ENCODE assay signal across 20 mouse cellular contexts in the genomic region with DNA sequence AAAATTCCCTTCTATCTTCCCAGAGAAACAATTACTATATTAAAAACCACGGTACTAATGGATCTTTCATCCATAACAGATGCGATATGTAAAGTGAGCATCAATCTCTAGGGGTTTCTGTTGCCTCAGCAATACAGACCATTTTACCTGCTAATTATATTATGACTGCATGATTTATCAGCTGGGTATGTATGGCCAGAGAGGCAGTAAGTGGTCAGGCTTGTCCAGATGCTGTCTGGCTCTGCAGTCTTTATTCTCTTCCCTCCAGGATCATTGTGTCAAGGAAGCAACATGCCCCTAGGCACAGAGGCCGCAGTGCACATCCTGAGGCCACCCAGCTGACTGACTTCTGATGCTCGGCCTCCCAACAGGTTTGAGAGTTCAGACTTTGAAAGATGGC.
DNase-seq lines count a peak whose midpoint lies in the region; ATAC-seq lines count a peak whose summit lies in the region.
"Had no signal": no experiment of that assay in that cellular context is flagged by ENCODE, and none has a peak within 500 bp of the region (broad histone marks: within the 10 kb centered on the region; RNA-seq: fewer than 3 reads in every experiment).

No protein-coding gene starts in this region.

- H3K9ac ChIP-seq in midbrain, embryonic 12.5 days (replicated peaks): no peak overlapping the region
- no peak overlapping the region for H3K9ac ChIP-seq in hindbrain, embryonic 12.5 days
- no peak overlapping the region for H3K9ac ChIP-seq in midbrain, embryonic 15.5 days
- H3K9ac ChIP-seq: forebrain, embryonic 13.5 days; forebrain, postnatal 0 days; hindbrain, embryonic 15.5 days had no signal

- no peaks in the 10 kb centered on the region for H3K27me3 ChIP-seq in midbrain, embryonic 12.5 days
- no peaks in the 10 kb centered on the region for H3K27me3 ChIP-seq in midbrain, embryonic 10.5 days (ENCODE audit: low read depth, poor library complexity, severe bottlenecking)
- H3K27me3 ChIP-seq in hindbrain, embryonic 12.5 days: no peaks in the 10 kb centered on the region
- H3K27me3 ChIP-seq in midbrain, embryonic 15.5 days (replicated peaks): no peaks in the 10 kb centered on the region
- H3K27me3 ChIP-seq: CH12.LX; forebrain, embryonic 13.5 days; hindbrain, embryonic 15.5 days had no signal

- no peak for DNase-seq in midbrain, embryonic 10.5 days (ENCODE audit: low spot score)
- DNase-seq in MN1 (ENCODE audit: low spot score): peak; percentile 72
- DNase-seq in heart, postnatal 25 days (ENCODE audit: low spot score): no peak
- DNase-seq in left cerebral cortex, adult 8-10 months (ENCODE audit: low spot score in 2 of 2): no peak
- DNase-seq: adrenal gland, adult 2 months; adrenal gland, postnatal 36 days; cerebellum, adult 2 months; cerebellum, postnatal 10 days; forebrain, postnatal 0 days; gastrocnemius, postnatal 36 days; heart, adult 18-20 months; heart, postnatal 10 days had no signal

- no peak overlapping the region for H3K4me3 ChIP-seq in midbrain, embryonic 12.5 days
- no peak overlapping the region for H3K4me3 ChIP-seq in midbrain, embryonic 10.5 days
- H3K4me3 ChIP-seq in hindbrain, embryonic 12.5 days: no peak overlapping the region
- H3K4me3 ChIP-seq in midbrain, embryonic 15.5 days: no peak overlapping the region
- H3K4me3 ChIP-seq: embryonic facial prominence, embryonic 10.5 days; forebrain, embryonic 13.5 days; heart, embryonic 10.5 days; hindbrain, embryonic 15.5 days had no signal

- ATAC-seq in midbrain, embryonic 12.5 days (ENCODE audit: low FRiP score, low read depth): peak; percentile 48; the same call in 1 of the 2 replicates
- peak; percentile 67 for ATAC-seq in hindbrain, embryonic 12.5 days (ENCODE audit: low FRiP score)
- ATAC-seq in midbrain, embryonic 15.5 days (replicated peaks): no peak; the same call in 1 of the 2 replicates
- ATAC-seq: forebrain, embryonic 13.5 days; forebrain, postnatal 0 days had no signal

- no peak overlapping the region for H3K27ac ChIP-seq in midbrain, embryonic 12.5 days (replicated peaks)
- H3K27ac ChIP-seq in midbrain, embryonic 10.5 days (replicated peaks): no peak overlapping the region
- peak overlapping the region; percentile 46; the same call in 1 of the 2 replicates for H3K27ac ChIP-seq in hindbrain, embryonic 12.5 days
- H3K27ac ChIP-seq in midbrain, embryonic 15.5 days: peak overlapping the region; percentile 11; the same call in 1 of the 2 replicates
- H3K27ac ChIP-seq: embryonic facial prominence, embryonic 10.5 days; forebrain, embryonic 13.5 days; heart, embryonic 10.5 days; hindbrain, embryonic 15.5 days had no signal

- H3K4me1 ChIP-seq in midbrain, embryonic 12.5 days: 0 out of 2 replicates have a peak, but pooled peaks cover 2% of the 10 kb centered on the region
- peaks cover 5% of the 10 kb centered on the region for H3K4me1 ChIP-seq in midbrain, embryonic 10.5 days
- H3K4me1 ChIP-seq in hindbrain, embryonic 12.5 days: 0 out of 2 replicates have a peak, but pooled peaks cover 8% of the 10 kb centered on the region
- H3K4me1 ChIP-seq in midbrain, embryonic 15.5 days: peaks cover 11% of the 10 kb centered on the region; the same call in 1 of the 2 replicates
- H3K4me1 ChIP-seq: forebrain, embryonic 13.5 days; heart, embryonic 10.5 days had no signal

- H3K4me2 ChIP-seq in midbrain, embryonic 12.5 days (replicated peaks): no peak overlapping the region
- no peak overlapping the region for H3K4me2 ChIP-seq in hindbrain, embryonic 12.5 days (replicated peaks)
- no peak overlapping the region for H3K4me2 ChIP-seq in midbrain, embryonic 15.5 days
- H3K4me2 ChIP-seq: forebrain, embryonic 13.5 days; hindbrain, embryonic 15.5 days had no signal

- intact Hi-C loops in heart, postnatal 25 days (cut with DNase I): loop anchor here (5.0 kb wide), 1 partner anchor 720 kb away; no protein-coding TSS in a partner anchor

- 66% methylated on average over 4 of the region's 4 CpGs for WGBS in midbrain, embryonic 12.5 days
- WGBS in midbrain, embryonic 10.5 days: 81% methylated on average over 4 of the region's 4 CpGs
- WGBS in hindbrain, embryonic 12.5 days: 55% methylated on average over 4 of the region's 4 CpGs
- 49% methylated on average over 4 of the region's 4 CpGs for WGBS in midbrain, embryonic 15.5 days

- no peaks in the 10 kb centered on the region for H3K36me3 ChIP-seq in midbrain, embryonic 12.5 days
- no peaks in the 10 kb centered on the region for H3K36me3 ChIP-seq in midbrain, embryonic 10.5 days
- no peaks in the 10 kb centered on the region for H3K36me3 ChIP-seq in hindbrain, embryonic 12.5 days
- no peaks in the 10 kb centered on the region for H3K36me3 ChIP-seq in midbrain, embryonic 15.5 days (replicated peaks)
- H3K36me3 ChIP-seq: hindbrain, embryonic 15.5 days had no signal

- no peaks in the 10 kb centered on the region for H3K9me3 ChIP-seq in midbrain, embryonic 12.5 days
- no peaks in the 10 kb centered on the region for H3K9me3 ChIP-seq in midbrain, embryonic 10.5 days (replicated peaks)
- H3K9me3 ChIP-seq in hindbrain, embryonic 12.5 days (replicated peaks): no peaks in the 10 kb centered on the region
- no peaks in the 10 kb centered on the region for H3K9me3 ChIP-seq in midbrain, embryonic 15.5 days
- H3K9me3 ChIP-seq: embryonic facial prominence, embryonic 10.5 days; forebrain, embryonic 13.5 days; heart, embryonic 10.5 days; hindbrain, embryonic 15.5 days had no signal

Comparison
In these comparisons a context has a peak if more than half of its experiments do, and no peak if none do; other contexts are left out.
1. H3K27ac ChIP-seq: peak in hindbrain, embryonic 12.5 days (single experiment) and midbrain, embryonic 15.5 days (single experiment); none in midbrain, embryonic 12.5 days (single experiment) and midbrain, embryonic 10.5 days (single experiment).